Mouse (Mus musculus): ENCODE data around the gene Dnajb7. TPM values are rescaled to one million over a fixed set of nuclear protein-coding genes. Genes with fewer than 3 reads are reported as not detected.

Gene Dnajb7
- total RNA-seq, 2 experiments from 2014 or later = not detected

- no peak for DNase-seq
Observed at GRCm38 (mm10) chr15:81365246-81365645, 42.9 kb downstream of the Dnajb7 start.

GRCm38 (mm10) chr15:81364271-81364670 is 43.8 kb downstream of the Dnajb7 start:
- DNase-seq = no peak

- DNase-seq = no peak
Observed at GRCm38 (mm10) chr15:81362501-81362900, 45.6 kb downstream of the Dnajb7 start.

- DNase-seq = no peak
Observed at GRCm38 (mm10) chr15:81361417-81362015, 46.6 kb downstream of the Dnajb7 start.

- DNase-seq = no peak
Observed at GRCm38 (mm10) chr15:81361022-81361404, 47.1 kb downstream of the Dnajb7 start.

GRCm38 (mm10) chr15:81360345-81361021 is 47.6 kb downstream of the Dnajb7 start, which contains the start of gene Slc25a17:
Gene Slc25a17, minus strand, starts transcription at chr15:81360812.
- peak; percentile 95 for DNase-seq

GRCm38 (mm10) chr15:81359421-81359820 is 48.7 kb downstream of the Dnajb7 start:
- DNase-seq = no peak

- no peak for DNase-seq
Observed at GRCm38 (mm10) chr15:81358943-81359342, 49.2 kb downstream of the Dnajb7 start.

- no peak for DNase-seq
Observed at GRCm38 (mm10) chr15:81356946-81357345, 51.2 kb downstream of the Dnajb7 start.

Other genes starting within 250 kb of the Dnajb7 start
- 10 to 100 TPM; 18.9 to 20.5 TPM for gene Mrtfa, start 217.5 kb downstream of the Dnajb7 start, total RNA-seq (2021)
- 1 to 10 TPM; 2.4 to 3.6 TPM for gene Mchr1, start 172.8 kb downstream of the Dnajb7 start, total RNA-seq (2021)
- gene Slc25a17, start 47.5 kb downstream of the Dnajb7 start, total RNA-seq (2021) = 10 to 100 TPM in 1 of 2 experiments, 1 to 10 TPM in 1; 9.3 to 12.5 TPM
- gene St13, start 8.2 kb downstream of the Dnajb7 start, total RNA-seq (2021) = 10 to 100 TPM; 84.6 to 87.8 TPM
- gene Xpnpep3, start 8.2 kb downstream of the Dnajb7 start, total RNA-seq (2021) = 1 to 10 TPM; 6.5 to 6.7 TPM
- 100 to 1,000 TPM in 1 of 2 experiments, 10 to 100 TPM in 1; 97.2 to 104 TPM for gene Rbx1, start 58.0 kb upstream of the Dnajb7 start, total RNA-seq (2021)
- gene Ep300, start 177.1 kb upstream of the Dnajb7 start, total RNA-seq (2021) = 10 to 100 TPM; 26.9 to 34.6 TPM

All from gastrocnemius, postnatal 25 days (tissue).